Mouse (Mus musculus) liver (tissue): ENCODE measurements around the gene Oaz1.

Experiments
- DNase-seq: peaks from one replicate; pipeline ENCODE4 v3.0.0-alpha.2; 2020; ENCODE audit warnings: mixed read lengths

Oaz1 gene

DNA sequence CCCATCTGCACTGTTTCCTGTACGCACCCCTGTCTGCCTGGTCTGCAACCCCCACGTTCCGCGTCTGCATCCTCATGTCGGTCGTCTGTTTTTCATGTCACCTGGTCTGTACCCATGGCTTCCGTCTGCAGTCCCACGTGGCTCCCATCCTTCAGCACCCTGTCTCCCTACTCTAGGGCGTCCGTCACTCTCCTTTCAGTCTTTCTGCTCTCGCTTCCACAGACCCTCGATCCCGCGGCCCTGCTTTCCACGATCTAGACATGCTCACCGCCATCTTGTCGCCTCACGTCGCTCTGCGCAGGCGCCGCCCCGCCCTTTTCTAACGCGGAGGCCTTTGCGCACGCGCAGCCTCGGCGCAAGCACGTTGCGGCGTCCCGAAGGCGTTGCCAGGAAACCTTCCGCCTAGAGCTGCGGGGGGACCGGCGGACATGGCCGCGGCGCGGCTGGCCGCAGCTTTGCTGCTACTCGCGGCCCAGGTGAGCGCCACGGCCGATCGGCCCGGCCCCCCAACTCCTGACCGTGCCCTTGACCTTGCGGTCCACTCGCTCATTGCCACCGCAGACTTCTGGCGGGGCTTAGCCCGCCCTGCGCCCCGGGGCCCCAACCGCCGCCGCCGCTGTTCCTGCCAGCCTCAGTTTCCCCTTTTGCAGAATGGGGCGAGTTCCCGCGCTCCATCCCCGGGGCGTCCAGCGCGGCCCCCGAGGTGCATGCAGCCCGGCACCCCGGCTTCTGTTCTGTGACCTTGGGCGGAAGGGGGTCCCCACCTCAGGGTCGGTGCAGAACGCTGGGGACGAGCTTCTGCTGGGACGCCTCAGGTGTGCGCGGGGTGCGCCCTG, 28.7 kb downstream of the Oaz1 start, which contains the start of the genes Lsm7 and Sppl2b:
Lsm7 (minus strand) TSS at position 297 of the 836 bp plus-strand sequence.
Sppl2b (plus strand) TSS at position 363 of the 836 bp plus-strand sequence.
- peak; percentile 97 for DNase-seq

DNA sequence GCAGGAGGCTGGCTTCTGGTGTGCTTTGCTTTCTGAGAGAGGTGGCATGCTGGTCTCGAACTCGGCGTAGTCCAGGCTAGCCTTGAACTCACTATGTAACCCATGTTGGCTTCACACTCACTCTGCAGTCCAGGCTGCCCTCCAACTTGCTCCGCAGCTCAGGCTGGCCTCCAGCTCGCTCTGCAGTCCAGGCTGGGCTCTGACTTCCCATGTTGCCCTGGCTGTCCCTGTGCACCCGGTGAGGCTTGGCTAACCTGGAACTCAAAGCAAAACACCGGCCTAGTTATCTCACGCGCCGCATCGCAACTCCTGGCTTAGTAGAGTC, 29.3 kb downstream of the Oaz1 start:
- peak; percentile 65 for DNase-seq

DNA sequence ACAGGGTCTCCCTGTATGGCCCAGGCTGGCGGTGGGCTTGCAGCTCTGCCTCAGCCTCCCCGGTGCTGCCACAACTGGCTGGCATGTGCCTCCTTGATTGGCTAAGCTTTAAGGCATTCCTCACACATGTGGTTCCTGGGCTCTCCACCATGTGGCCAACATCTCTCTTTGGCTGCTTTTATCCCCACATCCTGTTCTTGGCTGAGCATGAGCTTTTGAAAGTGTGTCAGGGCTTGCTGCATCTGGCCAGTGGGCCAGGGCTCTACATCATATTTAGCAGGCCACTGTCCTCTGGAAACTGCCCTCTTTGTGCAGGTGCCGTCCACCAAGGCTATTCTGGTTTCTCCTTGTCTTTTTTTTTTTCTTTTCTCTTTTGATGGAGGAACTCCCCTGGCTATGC, 29.8 kb downstream of the Oaz1 start:
- peak; percentile 53 for DNase-seq

DNA sequence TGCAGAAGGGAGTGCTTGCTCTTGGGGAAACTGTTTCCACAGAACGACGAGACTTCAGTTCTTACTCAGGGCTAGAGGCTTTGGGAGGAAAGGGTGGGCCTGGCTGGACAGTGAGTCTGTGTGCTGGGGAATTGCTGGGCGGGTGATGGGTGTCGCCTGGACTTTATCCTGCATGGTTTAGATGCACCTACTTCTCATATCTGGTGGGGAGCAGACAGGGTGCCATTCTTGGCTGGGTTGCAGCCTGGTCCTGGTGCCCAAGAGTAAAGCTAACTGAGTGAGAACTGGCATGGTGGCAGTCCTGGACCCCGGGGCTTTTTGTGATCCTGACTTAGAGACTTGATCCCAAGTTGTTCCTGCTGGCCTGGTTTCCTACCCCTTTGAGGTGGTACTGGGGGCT, 30.5 kb downstream of the Oaz1 start:
- DNase-seq: peak; percentile 85

DNA sequence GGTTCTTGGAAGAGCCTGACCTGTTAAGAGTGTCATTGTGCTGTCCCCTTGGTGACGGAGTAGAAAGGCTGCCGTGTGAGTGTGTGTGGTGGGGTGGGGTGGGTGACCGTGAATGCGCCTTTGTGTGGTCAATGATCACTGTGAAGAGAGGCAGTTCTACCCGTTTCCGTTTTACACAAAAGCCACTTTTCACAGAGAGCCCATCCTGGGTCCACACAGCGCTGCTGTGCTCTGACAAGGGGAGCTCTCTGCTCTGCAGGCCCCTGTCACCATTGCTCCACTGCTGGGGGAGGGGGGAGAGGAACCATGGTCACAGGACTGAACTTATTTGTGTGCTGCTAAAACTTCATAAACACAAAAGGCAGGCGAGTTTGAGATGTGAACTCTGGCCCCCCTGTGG, 30.9 kb downstream of the Oaz1 start:
- DNase-seq: no peak

DNA sequence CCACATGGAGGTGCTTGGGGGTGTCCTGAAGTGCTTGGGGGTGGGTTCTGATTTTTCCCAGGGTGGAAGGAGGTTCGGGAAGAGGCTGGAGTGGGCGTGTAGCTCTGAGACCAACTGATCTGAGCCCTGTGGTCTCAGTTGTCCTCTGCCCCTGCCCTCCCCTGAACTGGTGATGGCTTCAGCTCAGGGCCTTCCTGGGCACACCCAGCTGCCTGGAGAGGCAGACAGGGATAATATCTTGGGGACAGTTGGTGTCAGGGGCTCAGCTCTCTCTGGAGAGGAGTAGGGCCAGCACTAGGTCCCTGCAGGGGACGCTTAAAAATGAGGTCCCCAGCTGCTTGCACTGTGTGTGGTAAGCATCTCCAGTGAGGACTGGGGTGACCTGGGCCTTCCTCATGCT, 31.4 kb downstream of the Oaz1 start:
- peak; percentile 85 for DNase-seq

DNA sequence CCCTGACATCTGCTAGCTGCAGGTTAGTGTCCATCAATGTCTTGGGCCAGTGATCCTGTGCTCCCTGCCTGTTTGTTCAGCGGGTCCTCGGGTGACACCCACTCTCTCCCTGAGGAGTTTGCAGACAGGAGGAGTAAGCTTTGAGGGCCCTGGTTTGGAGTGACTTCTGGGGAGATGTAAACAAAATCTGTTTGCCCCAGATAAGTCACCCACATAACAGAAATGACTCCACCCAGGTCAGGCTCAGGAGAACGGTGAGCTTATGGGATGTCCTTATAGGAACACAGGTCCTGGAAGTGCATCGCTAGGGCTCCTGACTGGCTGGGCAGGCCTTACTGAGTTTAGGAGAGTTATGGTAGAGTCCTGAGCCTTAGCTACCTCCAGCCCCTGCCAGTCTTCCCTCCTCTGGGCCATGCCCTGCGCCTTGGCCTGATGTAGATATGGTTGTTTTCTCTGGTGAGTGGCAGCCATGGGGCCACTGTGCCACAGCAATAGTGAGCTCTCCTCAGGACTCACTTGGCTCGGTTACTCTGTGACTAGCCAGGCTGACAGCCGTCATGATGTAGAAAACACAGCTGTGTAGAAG, 32.0 kb downstream of the Oaz1 start:
- DNase-seq: peak; percentile 87

DNA sequence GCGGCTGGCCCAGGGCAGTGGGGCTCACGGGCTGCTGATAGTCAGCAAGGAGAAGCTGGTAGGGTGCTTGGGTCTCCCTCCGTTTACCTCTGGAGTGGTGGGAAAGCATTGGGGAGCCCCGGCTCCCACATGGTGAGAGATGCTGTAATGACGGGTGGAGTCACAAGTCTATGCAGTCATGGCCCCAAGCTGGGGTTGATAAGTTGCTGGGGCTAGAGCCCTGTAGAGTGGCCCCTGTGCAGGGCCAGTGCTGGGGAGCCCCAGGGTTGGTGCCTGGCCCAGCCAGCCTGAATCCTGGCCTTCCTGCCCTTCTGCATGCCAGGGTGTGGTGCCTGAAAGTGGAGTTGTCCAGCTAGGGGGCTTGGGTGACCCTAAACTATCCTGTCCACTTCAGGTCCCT, 35.8 kb downstream of the Oaz1 start:
- DNase-seq: peak; percentile 72

DNA sequence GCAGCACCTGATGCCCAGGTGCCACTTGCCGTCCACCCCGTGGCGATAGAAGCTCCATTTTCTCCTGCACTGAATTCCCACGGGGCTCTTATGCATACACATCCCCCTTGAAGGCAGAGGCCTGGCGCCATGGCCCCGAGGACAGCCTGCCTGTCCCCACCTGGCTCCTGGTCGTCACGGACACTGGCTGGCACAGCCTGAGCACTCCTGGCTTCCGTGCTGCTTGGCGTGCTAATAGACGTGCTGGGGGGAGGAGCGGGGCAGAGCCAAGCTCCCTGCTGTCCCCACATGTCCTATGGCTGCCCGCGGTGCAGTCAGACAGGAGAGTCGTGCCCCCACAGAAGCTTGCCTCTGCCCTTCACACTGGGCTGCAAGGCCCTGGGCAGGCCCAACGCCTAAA, 38.0 kb downstream of the Oaz1 start:
- no peak for DNase-seq

DNA sequence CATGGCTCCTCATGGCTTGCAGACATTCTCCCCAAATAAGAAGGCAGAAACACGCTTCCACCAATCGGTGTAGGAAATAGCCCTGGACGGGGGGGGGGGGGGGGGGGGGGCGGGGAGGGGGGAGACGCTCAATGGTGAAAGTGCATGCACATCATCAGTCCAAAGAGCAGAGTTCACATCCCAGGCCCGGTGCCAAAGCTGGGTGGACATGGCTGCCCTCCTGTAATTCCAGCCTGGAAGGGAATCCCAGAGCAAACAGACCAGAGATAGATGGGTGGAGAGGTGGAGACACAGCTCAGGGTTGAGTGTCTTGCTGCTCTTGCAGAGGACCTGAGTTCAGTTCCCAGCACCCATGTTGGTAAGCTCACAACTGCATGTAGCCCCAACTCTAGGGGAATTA, 44.5 kb downstream of the Oaz1 start:
- DNase-seq: no peak

DNA sequence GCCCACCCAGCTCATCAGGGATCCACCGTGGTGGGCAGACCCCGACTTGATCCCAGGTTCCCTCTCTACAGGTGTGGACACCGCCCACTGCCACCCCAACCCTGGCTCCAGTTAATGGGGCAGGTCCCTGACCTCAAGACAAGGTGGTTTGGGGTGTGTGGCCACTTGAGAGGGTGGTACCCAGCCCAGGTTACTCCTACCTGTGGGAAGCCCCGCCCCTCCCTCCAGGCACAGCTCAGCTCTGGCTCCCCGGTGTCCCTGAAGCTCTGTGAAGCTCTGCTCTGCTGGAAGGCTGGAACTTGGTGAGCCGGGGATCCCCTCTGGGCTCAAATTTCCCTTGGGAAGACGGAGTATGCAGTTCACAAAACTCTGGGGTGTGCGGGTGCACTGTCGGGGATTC, 45.1 kb downstream of the Oaz1 start, which contains the start of gene Tmprss9:
Tmprss9 (plus strand) TSS at position 268 of the 400 bp plus-strand sequence.
- peak; percentile 26 for DNase-seq

DNA sequence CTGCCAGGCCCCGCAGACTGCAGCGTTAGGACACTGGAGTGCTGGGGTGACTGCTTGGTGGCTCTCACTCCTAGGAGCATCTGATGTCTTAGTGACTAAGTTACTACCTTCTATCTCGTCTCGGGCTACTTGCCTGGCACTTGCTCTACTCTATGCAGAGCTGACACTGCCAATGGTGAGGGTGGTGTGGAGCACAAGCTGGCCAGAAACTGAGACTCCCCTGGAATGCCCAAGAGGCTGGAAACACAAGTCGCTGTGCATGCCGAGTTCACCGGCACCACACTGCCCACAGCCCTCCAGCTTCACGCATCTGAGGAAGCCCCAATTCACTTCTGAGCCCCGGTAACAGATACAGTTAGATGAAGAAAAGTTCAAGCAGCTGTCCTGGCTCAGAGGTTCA, 47.6 kb downstream of the Oaz1 start:
- no peak for DNase-seq

DNA sequence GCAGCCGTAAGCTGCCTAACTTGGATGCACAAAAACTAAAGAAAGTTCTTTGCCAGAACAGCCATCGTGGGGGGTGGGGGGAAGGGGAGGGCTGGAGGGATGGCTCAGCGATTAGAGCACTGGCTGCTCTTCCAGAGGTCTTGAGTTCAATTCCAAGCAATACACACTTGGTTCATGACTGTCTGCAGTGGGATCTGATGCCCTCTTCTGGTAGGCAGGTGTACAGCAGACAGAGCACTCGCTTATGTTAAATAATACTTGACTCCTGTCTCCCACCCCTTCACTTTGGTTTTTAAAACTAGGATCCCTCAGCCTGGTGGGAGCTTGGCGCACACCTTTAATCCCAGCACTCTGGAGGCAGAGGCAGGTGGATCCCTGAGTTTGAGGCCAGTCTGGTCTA, 49.6 kb downstream of the Oaz1 start:
- DNase-seq: peak; percentile 80

DNA sequence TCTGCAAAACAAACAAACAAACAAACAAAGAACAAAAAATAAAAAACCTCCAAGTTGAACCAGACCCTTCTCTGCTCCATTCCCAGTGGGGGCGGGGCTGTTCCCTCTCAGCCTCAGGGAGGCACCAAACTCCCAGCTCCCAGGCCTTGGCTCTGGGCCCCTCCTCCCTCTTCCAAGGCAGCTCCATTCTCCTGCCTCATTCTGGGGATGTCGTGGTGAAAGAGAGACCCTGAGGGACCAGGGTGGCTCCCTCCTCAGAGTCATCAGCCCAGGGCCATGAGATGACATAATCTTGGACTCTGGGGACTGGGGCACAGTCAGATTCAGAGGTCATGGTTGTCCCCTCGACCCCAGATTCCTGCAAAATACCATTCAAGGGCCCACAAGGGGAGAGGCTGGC, 50.1 kb downstream of the Oaz1 start:
- no peak for DNase-seq
